ENCODE assay signal across 8 mouse cellular contexts in the genomic region with DNA sequence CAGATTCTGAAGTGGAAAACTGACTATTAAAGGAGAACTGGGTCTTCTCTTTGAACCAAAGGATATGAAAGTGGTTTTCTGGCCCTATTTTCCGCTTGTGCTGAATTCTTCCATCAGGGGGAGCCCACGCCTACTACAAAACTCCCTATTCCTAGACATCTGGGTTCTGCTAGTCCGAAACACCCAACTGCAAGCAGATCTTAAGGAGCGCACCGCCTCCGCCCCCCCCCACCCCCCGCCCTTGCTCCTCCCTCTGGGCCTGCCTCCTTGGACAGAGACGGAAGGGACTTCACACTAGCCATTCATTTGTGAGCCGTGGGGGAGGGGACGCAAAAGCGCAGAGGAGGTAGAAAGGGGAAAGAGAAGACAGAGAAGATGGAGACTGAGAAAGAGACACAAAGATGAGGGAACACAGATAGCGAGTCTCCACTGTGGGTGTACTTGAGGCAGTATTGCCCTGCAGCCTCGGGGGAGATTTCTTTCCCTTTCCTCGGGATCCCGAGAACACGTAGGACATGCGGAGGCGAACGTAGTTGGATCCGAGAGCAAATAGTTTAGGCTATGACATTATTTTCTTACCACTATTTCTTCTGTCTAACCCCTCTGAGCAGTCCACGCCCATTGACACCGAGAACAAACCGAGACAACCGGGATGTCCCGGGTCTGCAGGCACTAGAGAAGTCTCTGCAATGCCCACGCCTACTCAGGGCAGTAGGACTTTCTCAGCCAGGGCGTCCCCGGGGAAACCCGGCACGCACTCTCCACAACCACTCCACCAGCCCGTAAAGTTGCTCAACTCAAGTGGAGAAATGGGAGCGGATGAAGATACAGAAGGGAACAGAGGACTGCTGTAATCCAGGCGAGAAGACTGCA. TPM values are rescaled to one million over a fixed set of nuclear protein-coding genes. Genes with fewer than 3 reads are reported as not detected.
DNase-seq lines count a peak whose midpoint lies in the region; ATAC-seq and TF ChIP-seq lines count a peak whose summit lies in the region.

No protein-coding gene starts in this region.

- no peaks in the 10 kb centered on the region for H3K36me3 ChIP-seq in E14TG2a.4 (ENCODE audit: insufficient read depth, low read length)
- no peaks in the 10 kb centered on the region for H3K36me3 ChIP-seq in forebrain, embryonic 14.5 days (ENCODE audit: control insufficient read depth, insufficient read depth, low read length)
- no peaks in the 10 kb centered on the region for H3K36me3 ChIP-seq in liver, embryonic 14.5 days (replicated peaks; ENCODE audit: control insufficient read depth, insufficient read depth, low read depth)

- TF ChIP-seq EP300 in liver, embryonic 14.5 days (IDR thresholded peaks at IDR 0.05; ENCODE audit: low read depth) = no peak

- peaks cover 70% of the 10 kb centered on the region for H3K4me1 ChIP-seq in E14TG2a.4 (replicated peaks; ENCODE audit: low read depth, low read length)
- H3K4me1 ChIP-seq in forebrain, embryonic 14.5 days (ENCODE audit: control insufficient read depth, insufficient read depth, low read length) = peaks cover 5% of the 10 kb centered on the region
- H3K4me1 ChIP-seq in liver, embryonic 14.5 days (replicated peaks; ENCODE audit: control insufficient read depth in 2 of 2, insufficient read depth in 2 of 2, low read length in 1 of 2) = no peaks in the 10 kb centered on the region

- no peaks in the 10 kb centered on the region for H3K9me3 ChIP-seq in E14TG2a.4 (ENCODE audit: low read length)
- H3K9me3 ChIP-seq in forebrain, embryonic 14.5 days (replicated peaks; ENCODE audit: control insufficient read depth, low read length) = no peaks in the 10 kb centered on the region
- no peaks in the 10 kb centered on the region for H3K9me3 ChIP-seq in liver, embryonic 14.5 days (ENCODE audit: control insufficient read depth, low read length)

- peak overlapping the region; percentile 93 for H3K4me2 ChIP-seq in forebrain, embryonic 14.5 days (ENCODE audit: low read length)
- peak overlapping the region; percentile 82 for H3K4me2 ChIP-seq in liver, embryonic 14.5 days (ENCODE audit: low read depth)

- peak overlapping the region; percentile 83 for H3K4me3 ChIP-seq in E14TG2a.4 (replicated peaks; ENCODE audit: low read length)
- peak overlapping the region; percentile 54 for H3K4me3 ChIP-seq in forebrain, embryonic 14.5 days (ENCODE audit: low read depth, low read length)
- peak overlapping the region; percentile 55 to 61 for H3K4me3 ChIP-seq in liver, embryonic 14.5 days (ENCODE audit: insufficient read depth in 1 of 2, low read depth in 2 of 2, low read length in 2 of 2)

- H3K27me3 ChIP-seq in E14TG2a.4 (ENCODE audit: insufficient read depth, low read length) = peaks cover 16% of the 10 kb centered on the region
- no peaks in the 10 kb centered on the region for H3K27me3 ChIP-seq in forebrain, embryonic 14.5 days (replicated peaks; ENCODE audit: control insufficient read depth, insufficient read depth, low read length)
- H3K27me3 ChIP-seq in liver, embryonic 14.5 days (ENCODE audit: control insufficient read depth, insufficient read depth, low read length) = peaks cover 49% of the 10 kb centered on the region

- intact Hi-C loops in heart, postnatal 10 days (cut with DNase I) = loop anchor here (2.0 to 5.0 kb wide), 3 partner anchors 347 to 1096 kb away; a partner anchor contains a TSS

- peak; percentile 88 for ATAC-seq in forebrain, embryonic 14.5 days
- ATAC-seq in liver, embryonic 14.5 days (ENCODE audit: insufficient read depth) = peak; percentile 68

- peak overlapping the region; percentile 88 for H3K27ac ChIP-seq in forebrain, embryonic 14.5 days (ENCODE audit: low read depth, low read length)
- H3K27ac ChIP-seq in liver, embryonic 14.5 days = no peak overlapping the region

- DNase-seq in c-Kit-positive CD71-negative TER-119-negative erythroid progenitor cells, embryonic 14.5 days (ENCODE audit: low read depth) = peak; percentile 62
- DNase-seq in forebrain, embryonic 14.5 days (ENCODE audit: low spot score) = peak; percentile 95
- DNase-seq in heart, postnatal 10 days = peak; percentile 84
- peak; percentile 85 to 90 for DNase-seq in kidney, postnatal 4 days
- peak; percentile 20 to 49 (median 35) for DNase-seq in liver, embryonic 14.5 days (ENCODE audit: low read depth in 3 of 3, low spot score in 3 of 3)
- DNase-seq in natural killer cell, adult 2 months (ENCODE audit: low spot score in 2 of 2) = peak; percentile 11 to 19
- peak; percentile 79 for DNase-seq in telencephalon, adult 2 months (ENCODE audit: low read depth, low spot score)

- TF ChIP-seq CTCF in E14TG2a.4 (conservative IDR thresholded peaks at IDR 0.05; ENCODE audit: low read length) = peak; percentile 34; the same call in 1 of the 2 replicates
- TF ChIP-seq CTCF in liver, embryonic 14.5 days (IDR thresholded peaks at IDR 0.05; ENCODE audit: low read depth) = peak; percentile 49

- WGBS in forebrain, embryonic 14.5 days = under 1% methylated on average over 33 of the region's 33 CpGs
- under 1% methylated on average over 33 of the region's 33 CpGs for WGBS in liver, embryonic 14.5 days (ENCODE audit: insufficient replicate concordance)

- H3K9ac ChIP-seq in forebrain, embryonic 14.5 days (ENCODE audit: low read length) = peak overlapping the region; percentile 74
- H3K9ac ChIP-seq in liver, embryonic 14.5 days (replicated peaks) = no peak overlapping the region; the same call in 1 of the 2 replicates

RNA-seq across cellular contexts. Expression of a gene that starts 1.8 kb away (rescaled TPM):
- polyA plus RNA-seq in forebrain, embryonic 14.5 days (2014; fragmentation: Nextera tagmentation; extraction: Ambion mirVana) = 41.4 and 51.4 TPM in 2 replicates
- 10 to 100 TPM; 51.5 to 53.2 TPM for total RNA-seq in heart, postnatal 10 days (2021)
- polyA plus RNA-seq in liver, embryonic 14.5 days (2012; rRNA removed) = 0.41 and 1.6 TPM in 2 replicates
- 0.88 and 1.3 TPM in 2 replicates for polyA plus RNA-seq in liver, embryonic 14.5 days (2014; fragmentation: Nextera tagmentation; extraction: Ambion mirVana)

Comparison
In these comparisons a context has a peak if more than half of its experiments do, and no peak if none do; other contexts are left out.
1. DNase-seq: peak in every context shown above with its lines; median percentile 95 in forebrain, embryonic 14.5 days; 88 in kidney, postnatal 4 days; 84 in heart, postnatal 10 days; 79 in telencephalon, adult 2 months; 62 in c-Kit-positive CD71-negative TER-119-negative erythroid progenitor cells, embryonic 14.5 days; 35 in liver, embryonic 14.5 days; 15 in natural killer cell, adult 2 months.
2. RNA of a gene that starts 1.8 kb away (polyA plus RNA-seq): 41.4 to 51.4 TPM in forebrain, embryonic 14.5 days; 0.41 to 1.6 TPM in liver, embryonic 14.5 days; every median in the first group is over 10 times any median in the second.
3. Peak in every context shown above with its lines, with median percentiles within 50 percentile points of each other: H3K4me3 ChIP-seq.